Mouse (Mus musculus): ENCODE measurements around the gene Dip2b. TPM values are rescaled to one million over a fixed set of nuclear protein-coding genes. Genes with fewer than 3 reads are reported as not detected.
"Not testable (repeated sequence)": the region's sequence is repeated elsewhere in the genome, so short reads cannot be mapped to it uniquely, and the experiment has no call there.

Dip2b gene
- polyA plus RNA-seq, 1 experiment from 2014 or later: 2.4 TPM

GRCm38 (mm10) chr15:100245951-100246350 is 207.5 kb downstream of the Dip2b start:
- no peak for ATAC-seq (ENCODE audit: insufficient read depth)
- Histone ChIP-seq H3K27ac (replicated peaks) (no peak overlapping the region), H3K36me3 (replicated peaks) (peaks cover 100% of the 10 kb centered on the region), H3K9ac (no peak overlapping the region), H3K4me1 (replicated peaks) (no peaks in the 10 kb centered on the region), H3K27me3 (no peaks in the 10 kb centered on the region), H3K9me3 (replicated peaks) (no peaks in the 10 kb centered on the region), H3K4me2 (no peak overlapping the region), H3K4me3 (replicated peaks) (no peak overlapping the region)
- 91% methylated on average over 7 of the region's 7 CpGs for WGBS (ENCODE audit: insufficient replicate concordance)

GRCm38 (mm10) chr15:100247296-100247695 is 208.8 kb downstream of the Dip2b start:
- 87% methylated on average over 9 of the region's 9 CpGs for WGBS (ENCODE audit: insufficient replicate concordance)
- Histone ChIP-seq H3K4me2 (no peak overlapping the region), H3K27ac (replicated peaks) (no peak overlapping the region), H3K4me3 (replicated peaks) (no peak overlapping the region), H3K9me3 (replicated peaks) (no peaks in the 10 kb centered on the region), H3K36me3 (replicated peaks) (peaks cover 100% of the 10 kb centered on the region), H3K27me3 (no peaks in the 10 kb centered on the region), H3K9ac (no peak overlapping the region), H3K4me1 (replicated peaks) (no peaks in the 10 kb centered on the region)
- ATAC-seq (ENCODE audit: insufficient read depth): no peak

GRCm38 (mm10) chr15:100248665-100249433 is 210.4 kb downstream of the Dip2b start:
- no peak for ATAC-seq (ENCODE audit: insufficient read depth)
- H3K4me1 ChIP-seq (replicated peaks): no peaks in the 10 kb centered on the region
- WGBS (ENCODE audit: insufficient replicate concordance): 71% methylated on average over 6 of the region's 6 CpGs
- no peak overlapping the region for H3K27ac ChIP-seq (replicated peaks)
- H3K36me3 ChIP-seq (replicated peaks): peaks cover 99% of the 10 kb centered on the region
- no peaks in the 10 kb centered on the region for H3K9me3 ChIP-seq (replicated peaks)
- no peaks in the 10 kb centered on the region for H3K27me3 ChIP-seq
- no peak overlapping the region for H3K4me3 ChIP-seq (replicated peaks)
- no peak overlapping the region for H3K4me2 ChIP-seq
- H3K9ac ChIP-seq: no peak overlapping the region

- Histone ChIP-seq H3K36me3 (replicated peaks) (peaks cover 99% of the 10 kb centered on the region), H3K4me2 (no peak overlapping the region), H3K4me3 (replicated peaks) (no peak overlapping the region), H3K27me3 (no peaks in the 10 kb centered on the region), H3K4me1 (replicated peaks) (no peaks in the 10 kb centered on the region), H3K9me3 (replicated peaks) (no peaks in the 10 kb centered on the region), H3K27ac (replicated peaks) (no peak overlapping the region), H3K9ac (no peak overlapping the region)
- no peak for ATAC-seq (ENCODE audit: insufficient read depth)
- WGBS (ENCODE audit: insufficient replicate concordance): 86% methylated on average over 6 of the region's 6 CpGs
These were observed 212.8 kb downstream of the Dip2b start for GRCm38 (mm10) chr15:100251153-100251780.

- no peak for ATAC-seq (ENCODE audit: insufficient read depth)
- no peak overlapping the region for H3K9ac ChIP-seq
- peaks cover 87% of the 10 kb centered on the region for H3K36me3 ChIP-seq (replicated peaks)
- WGBS (ENCODE audit: insufficient replicate concordance): 80% methylated on average over 6 of the region's 6 CpGs
- no peak overlapping the region for H3K27ac ChIP-seq (replicated peaks)
- H3K27me3 ChIP-seq: no peaks in the 10 kb centered on the region
- no peak overlapping the region for H3K4me3 ChIP-seq (replicated peaks)
- H3K4me1 ChIP-seq (replicated peaks): no peaks in the 10 kb centered on the region
- no peak overlapping the region for H3K4me2 ChIP-seq
- no peaks in the 10 kb centered on the region for H3K9me3 ChIP-seq (replicated peaks)
These were observed 217.9 kb downstream of the Dip2b start for GRCm38 (mm10) chr15:100256386-100256785.

GRCm38 (mm10) chr15:100257305-100257704 is 218.8 kb downstream of the Dip2b start:
- Histone ChIP-seq H3K36me3 (replicated peaks) (peaks cover 81% of the 10 kb centered on the region), H3K27ac (replicated peaks) (no peak overlapping the region), H3K9ac (no peak overlapping the region), H3K4me3 (replicated peaks) (no peak overlapping the region), H3K4me1 (replicated peaks) (no peaks in the 10 kb centered on the region), H3K9me3 (replicated peaks) (no peaks in the 10 kb centered on the region), H3K27me3 (no peaks in the 10 kb centered on the region), H3K4me2 (no peak overlapping the region)
- ATAC-seq (ENCODE audit: insufficient read depth): no peak
- WGBS (ENCODE audit: insufficient replicate concordance): 77% methylated on average over 5 of the region's 5 CpGs

- no peak overlapping the region for H3K27ac ChIP-seq (replicated peaks)
- H3K4me1 ChIP-seq (replicated peaks): no peaks in the 10 kb centered on the region
- no peak overlapping the region for H3K4me3 ChIP-seq (replicated peaks)
- peaks cover 67% of the 10 kb centered on the region for H3K36me3 ChIP-seq (replicated peaks)
- H3K27me3 ChIP-seq: no peaks in the 10 kb centered on the region
- 92% methylated on average over 7 of the region's 7 CpGs for WGBS (ENCODE audit: insufficient replicate concordance)
- no peaks in the 10 kb centered on the region for H3K9me3 ChIP-seq (replicated peaks)
- H3K9ac ChIP-seq: no peak overlapping the region
- no peak for ATAC-seq (ENCODE audit: insufficient read depth)
- H3K4me2 ChIP-seq: no peak overlapping the region
These were observed 220.4 kb downstream of the Dip2b start for GRCm38 (mm10) chr15:100258646-100259425.

GRCm38 (mm10) chr15:100260351-100260750 is 221.9 kb downstream of the Dip2b start:
- H3K4me3 ChIP-seq (replicated peaks); H3K27me3 ChIP-seq; H3K4me1 ChIP-seq (replicated peaks); H3K9ac ChIP-seq; H3K4me2 ChIP-seq; H3K9me3 ChIP-seq (replicated peaks); H3K27ac ChIP-seq (replicated peaks); ATAC-seq (ENCODE audit: insufficient read depth): not testable (repeated sequence)
- peaks cover 52% of the 10 kb centered on the region for H3K36me3 ChIP-seq (replicated peaks)
- WGBS (ENCODE audit: insufficient replicate concordance): 82% methylated on average over 7 of the region's 7 CpGs

- H3K4me2 ChIP-seq: no peak overlapping the region
- H3K4me1 ChIP-seq (replicated peaks): no peaks in the 10 kb centered on the region
- no peak overlapping the region for H3K4me3 ChIP-seq (replicated peaks)
- H3K36me3 ChIP-seq (replicated peaks): peaks cover 22% of the 10 kb centered on the region
- 40% methylated on average over 4 of the region's 4 CpGs for WGBS (ENCODE audit: insufficient replicate concordance)
- H3K9me3 ChIP-seq (replicated peaks): no peaks in the 10 kb centered on the region
- no peak for ATAC-seq (ENCODE audit: insufficient read depth)
- H3K27ac ChIP-seq (replicated peaks): no peak overlapping the region
- no peak overlapping the region for H3K9ac ChIP-seq
- no peaks in the 10 kb centered on the region for H3K27me3 ChIP-seq
These were observed 224.9 kb downstream of the Dip2b start for GRCm38 (mm10) chr15:100263246-100263905.

GRCm38 (mm10) chr15:100265586-100266325 is 227.3 kb downstream of the Dip2b start:
- Histone ChIP-seq H3K4me1 (replicated peaks) (no peaks in the 10 kb centered on the region), H3K9me3 (replicated peaks) (no peaks in the 10 kb centered on the region), H3K27me3 (no peaks in the 10 kb centered on the region), H3K27ac (replicated peaks) (no peak overlapping the region), H3K36me3 (replicated peaks) (peaks cover 9% of the 10 kb centered on the region), H3K9ac (no peak overlapping the region), H3K4me2 (no peak overlapping the region), H3K4me3 (replicated peaks) (no peak overlapping the region)
- WGBS (ENCODE audit: insufficient replicate concordance): 68% methylated on average over 4 of the region's 5 CpGs
- ATAC-seq (ENCODE audit: insufficient read depth): no peak
